Mouse (Mus musculus) urinary bladder, postnatal 14 days (tissue): ENCODE data around the gene Hid1.

Experiments
- DNase-seq: peaks from one replicate; pipeline ENCODE4 v3.0.0; 2021; ENCODE audit warnings: low spot score

Hid1 gene

GRCm38 (mm10) chr11:115374695-115375425 is 7.3 kb upstream of the Hid1 start:
- no peak for DNase-seq

GRCm38 (mm10) chr11:115373805-115374694 is 6.5 kb upstream of the Hid1 start:
- DNase-seq, result peak; percentile 69

GRCm38 (mm10) chr11:115372737-115373136 is 5.2 kb upstream of the Hid1 start:
- no peak for DNase-seq

GRCm38 (mm10) chr11:115372015-115372414 is 4.5 kb upstream of the Hid1 start:
- no peak for DNase-seq

- no peak for DNase-seq
Observed at GRCm38 (mm10) chr11:115371354-115371753, 3.8 kb upstream of the Hid1 start.

GRCm38 (mm10) chr11:115370368-115370767 is 2.8 kb upstream of the Hid1 start:
- no peak for DNase-seq

GRCm38 (mm10) chr11:115366706-115367394 is 706 bp downstream of the Hid1 start:
- peak; percentile 50 for DNase-seq

- no peak for DNase-seq
Observed at GRCm38 (mm10) chr11:115366039-115366705, 1.4 kb downstream of the Hid1 start.

- peak; percentile 53 for DNase-seq
Observed at GRCm38 (mm10) chr11:115364136-115364535, 3.4 kb downstream of the Hid1 start.

GRCm38 (mm10) chr11:115359726-115360125 is 7.8 kb downstream of the Hid1 start:
- DNase-seq, result no peak

GRCm38 (mm10) chr11:115359293-115359692 is 8.3 kb downstream of the Hid1 start:
- DNase-seq, result no peak

- DNase-seq, result peak; percentile 79
Observed at GRCm38 (mm10) chr11:115358468-115358867, 9.1 kb downstream of the Hid1 start.

GRCm38 (mm10) chr11:115354183-115354582 is 13.4 kb downstream of the Hid1 start:
- peak; percentile 64 for DNase-seq

GRCm38 (mm10) chr11:115353375-115353774 is 14.2 kb downstream of the Hid1 start:
- DNase-seq, result no peak

GRCm38 (mm10) chr11:115349976-115350375 is 17.6 kb downstream of the Hid1 start:
- DNase-seq, result no peak

- DNase-seq, result no peak
Observed at GRCm38 (mm10) chr11:115348681-115349248, 18.8 kb downstream of the Hid1 start.

GRCm38 (mm10) chr11:115345515-115345914 is 22.0 kb downstream of the Hid1 start:
- no peak for DNase-seq

GRCm38 (mm10) chr11:115344967-115345366 is 22.6 kb downstream of the Hid1 start:
- DNase-seq, result no peak

GRCm38 (mm10) chr11:115341866-115342265 is 25.7 kb downstream of the Hid1 start:
- no peak for DNase-seq

GRCm38 (mm10) chr11:115341246-115341645 is 26.3 kb downstream of the Hid1 start:
- no peak for DNase-seq

GRCm38 (mm10) chr11:115337826-115338225 is 29.7 kb downstream of the Hid1 start:
- DNase-seq, result no peak

GRCm38 (mm10) chr11:115337350-115337749 is 30.2 kb downstream of the Hid1 start:
- DNase-seq, result no peak
